ENCODE assay signal across 27 mouse cellular contexts in the genomic region with DNA sequence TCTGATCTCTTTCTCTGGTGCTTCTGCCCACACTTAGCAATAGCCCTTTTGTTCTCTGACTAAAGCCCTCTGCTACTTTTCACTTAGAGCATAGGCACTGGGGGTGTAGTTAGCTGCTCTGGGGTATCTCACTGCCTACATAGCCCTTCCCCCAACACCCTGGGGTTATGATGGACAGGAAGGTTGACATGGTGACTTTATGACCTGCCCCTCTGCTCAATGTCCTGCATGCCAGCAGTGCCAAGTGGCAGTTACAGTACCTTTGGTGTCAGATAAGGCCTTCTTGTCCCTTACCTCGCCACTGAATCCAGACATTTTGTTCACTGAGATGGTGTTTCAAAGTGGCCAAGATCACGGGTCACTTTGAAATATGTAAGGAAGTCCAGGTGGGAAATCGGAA. TPM values are rescaled to one million over a fixed set of nuclear protein-coding genes. Genes with fewer than 3 reads are reported as not detected.
A peak's percentile ranks its signal among the peaks of the same experiment; 100 is the strongest.
DNase-seq lines count a peak whose midpoint lies in the region; ATAC-seq lines count a peak whose summit lies in the region.
"Had no signal": no experiment of that assay in that cellular context is flagged by ENCODE, and none has a peak within 500 bp of the region (broad histone marks: within the 10 kb centered on the region; RNA-seq: fewer than 3 reads in every experiment).

Gm30083 (minus strand) TSS at position 120 of the 400 bp plus-strand sequence.

- no peaks in the 10 kb centered on the region for H3K4me1 ChIP-seq in liver, embryonic 11.5 days (replicated peaks; ENCODE audit: control insufficient read depth, insufficient read depth, low read length)
- H3K4me1 ChIP-seq in liver, embryonic 12.5 days, result no peaks in the 10 kb centered on the region
- H3K4me1 ChIP-seq: embryonic facial prominence, embryonic 10.5 days; embryonic facial prominence, embryonic 12.5 days; forebrain, embryonic 13.5 days; forebrain, embryonic 15.5 days had no signal

- H3K36me3 ChIP-seq in liver, embryonic 11.5 days (ENCODE audit: control insufficient read depth, insufficient read depth, low read length), result no peaks in the 10 kb centered on the region
- H3K36me3 ChIP-seq in liver, embryonic 12.5 days, result no peaks in the 10 kb centered on the region
- H3K36me3 ChIP-seq: embryonic facial prominence, embryonic 10.5 days; embryonic facial prominence, embryonic 12.5 days; forebrain, embryonic 15.5 days; G1E had no signal

- H3K27ac ChIP-seq in liver, embryonic 11.5 days (ENCODE audit: low read depth, low read length), result no peak within 1 kb of the TSS
- no peak within 1 kb of the TSS for H3K27ac ChIP-seq in liver, embryonic 12.5 days
- H3K27ac ChIP-seq: embryonic facial prominence, embryonic 10.5 days; embryonic facial prominence, embryonic 12.5 days; forebrain, embryonic 13.5 days; forebrain, embryonic 15.5 days had no signal

- no peak within 1 kb of the TSS for H3K4me2 ChIP-seq in liver, embryonic 11.5 days
- no peak within 1 kb of the TSS for H3K4me2 ChIP-seq in liver, embryonic 12.5 days
- H3K4me2 ChIP-seq: embryonic facial prominence, embryonic 12.5 days; forebrain, embryonic 13.5 days; forebrain, embryonic 15.5 days had no signal

- no peaks in the 10 kb centered on the region for H3K27me3 ChIP-seq in liver, embryonic 11.5 days (replicated peaks; ENCODE audit: control insufficient read depth, insufficient read depth, low read length)
- H3K27me3 ChIP-seq in liver, embryonic 12.5 days (replicated peaks), result no peaks in the 10 kb centered on the region
- H3K27me3 ChIP-seq: CH12.LX; embryonic facial prominence, embryonic 12.5 days; forebrain, embryonic 13.5 days; forebrain, embryonic 15.5 days; Patski had no signal

- no peak within 1 kb of the TSS for H3K9ac ChIP-seq in liver, embryonic 11.5 days (ENCODE audit: low read depth, low read length)
- H3K9ac ChIP-seq in liver, embryonic 12.5 days, result no peak within 1 kb of the TSS
- H3K9ac ChIP-seq: embryonic facial prominence, embryonic 12.5 days; forebrain, embryonic 13.5 days; forebrain, embryonic 15.5 days had no signal

- no peak within 1 kb of the TSS for H3K4me3 ChIP-seq in liver, embryonic 11.5 days (ENCODE audit: low read depth, low read length)
- no peak within 1 kb of the TSS for H3K4me3 ChIP-seq in liver, embryonic 12.5 days
- H3K4me3 ChIP-seq: embryonic facial prominence, embryonic 10.5 days; embryonic facial prominence, embryonic 12.5 days; forebrain, embryonic 13.5 days; forebrain, embryonic 15.5 days had no signal

- ATAC-seq in liver, embryonic 11.5 days (replicated peaks; ENCODE audit: low FRiP score), result no peak
- ATAC-seq in liver, embryonic 12.5 days, result no peak
- ATAC-seq: activated CD4-positive, CD25-positive, alpha-beta regulatory T cell, adult 4 months; CD4-positive, CD25-positive, alpha-beta regulatory T cell, adult 4 months; forebrain, embryonic 13.5 days; forebrain, embryonic 15.5 days; Patski had no signal

- H3K9me3 ChIP-seq in liver, embryonic 11.5 days (ENCODE audit: control insufficient read depth, low read length), result no peaks in the 10 kb centered on the region
- no peaks in the 10 kb centered on the region for H3K9me3 ChIP-seq in liver, embryonic 12.5 days (replicated peaks)
- H3K9me3 ChIP-seq: embryonic facial prominence, embryonic 10.5 days; embryonic facial prominence, embryonic 12.5 days; forebrain, embryonic 13.5 days; forebrain, embryonic 15.5 days had no signal

- peak; percentile 57 for DNase-seq in heart, adult 11 months
- no peak for DNase-seq in heart, adult 8-10 months (ENCODE audit: low spot score)
- peak; percentile 10 for DNase-seq in liver, embryonic 11.5 days (ENCODE audit: low spot score)
- peak; percentile 10 for DNase-seq in testis, postnatal 10 days (ENCODE audit: low spot score)
- DNase-seq: adrenal gland, adult 8-10 months; adrenal gland, postnatal 14 days; adrenal gland, postnatal 36 days; B cell, adult 2 months; cerebellum, adult 11-12 months; cerebellum, adult 2 months; cerebellum, adult 9-10 months; cerebellum, postnatal 10 days; cerebellum, postnatal 25 days had no signal

- 66% methylated on average over 3 of the region's 3 CpGs for WGBS in liver, embryonic 11.5 days
- 56% methylated on average over 3 of the region's 3 CpGs for WGBS in liver, embryonic 12.5 days (ENCODE audit: insufficient replicate concordance)

RNA-seq across cellular contexts. Expression of gene Gm30083, which starts in this region (rescaled TPM):
- total RNA-seq in heart, adult 8-10 months (2022), result not detected
- not detected in 2 replicates for polyA plus RNA-seq in liver, embryonic 11.5 days (2014; fragmentation: Nextera tagmentation; extraction: Ambion mirVana)
- not detected in 2 replicates for polyA plus RNA-seq in liver, embryonic 12.5 days (2016; fragmentation: Nextera tagmentation; extraction: Ambion mirVana)
- total RNA-seq: adrenal gland, adult 18-20 months; adrenal gland, adult 8-10 months; adrenal gland, postnatal 14 days; adrenal gland, postnatal 36 days; CH12.LX; G1E had no signal
- polyA plus RNA-seq: activated CD4-positive, CD25-positive, alpha-beta regulatory T cell, adult 4 months; CD4-positive, CD25-positive, alpha-beta regulatory T cell, adult 4 months; cerebellum, adult 2 months; cortical plate, adult 2 months; embryonic facial prominence, embryonic 10.5 days; embryonic facial prominence, embryonic 12.5 days; embryonic facial prominence, embryonic 14.5 days; forebrain, embryonic 11.5 days; forebrain, embryonic 13.5 days; forebrain, embryonic 15.5 days; G1E; Patski had no signal

Comparison
In these comparisons a context has a peak if more than half of its experiments do, and no peak if none do; other contexts are left out.
1. Peak in DNase-seq in liver, embryonic 11.5 days; RNA of the gene not detected or under 1 TPM.